Mouse (Mus musculus) A20 (cell line): ENCODE measurements around the gene Ajap1.

Source experiments
- DNase-seq: peaks from one replicate; pipeline ENCODE4 v3.0.0-alpha.2; 2011; ENCODE audit warnings: low read depth, low spot score

Gene Ajap1

GRCm38 (mm10) chr4:153482459-153483338 is at the start of gene Ajap1:
TSS of gene Ajap1 (minus strand) at chr4:153482811.
- DNase-seq = no peak

GRCm38 (mm10) chr4:153530536-153530935 is 47.9 kb upstream of the Ajap1 start:
- no peak for DNase-seq

GRCm38 (mm10) chr4:153521601-153522000 is 39.0 kb upstream of the Ajap1 start:
- DNase-seq = no peak

GRCm38 (mm10) chr4:153519888-153520287 is 37.3 kb upstream of the Ajap1 start:
- DNase-seq = no peak

GRCm38 (mm10) chr4:153519289-153519688 is 36.7 kb upstream of the Ajap1 start:
- DNase-seq = no peak

DNA sequence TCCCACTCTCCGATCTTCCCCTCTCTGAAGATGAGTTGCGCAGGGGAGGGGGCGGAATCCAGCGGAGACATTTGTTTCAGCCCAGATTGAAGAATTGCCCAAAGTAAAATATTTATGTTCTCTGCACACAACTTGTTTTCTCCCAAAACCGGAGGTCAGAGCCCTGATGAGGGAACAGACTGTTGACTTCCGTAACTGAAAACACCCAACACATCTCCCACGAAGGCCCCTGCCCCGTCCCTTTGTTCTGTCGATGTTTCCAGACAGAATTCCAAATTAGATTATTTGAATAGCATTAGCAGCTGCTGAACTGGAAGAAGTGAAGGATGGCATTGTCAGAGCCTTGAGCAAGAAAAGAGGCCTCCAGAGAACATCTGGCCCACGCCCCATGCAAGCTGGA is 33.2 kb upstream of the Ajap1 start:
- no peak for DNase-seq

DNA sequence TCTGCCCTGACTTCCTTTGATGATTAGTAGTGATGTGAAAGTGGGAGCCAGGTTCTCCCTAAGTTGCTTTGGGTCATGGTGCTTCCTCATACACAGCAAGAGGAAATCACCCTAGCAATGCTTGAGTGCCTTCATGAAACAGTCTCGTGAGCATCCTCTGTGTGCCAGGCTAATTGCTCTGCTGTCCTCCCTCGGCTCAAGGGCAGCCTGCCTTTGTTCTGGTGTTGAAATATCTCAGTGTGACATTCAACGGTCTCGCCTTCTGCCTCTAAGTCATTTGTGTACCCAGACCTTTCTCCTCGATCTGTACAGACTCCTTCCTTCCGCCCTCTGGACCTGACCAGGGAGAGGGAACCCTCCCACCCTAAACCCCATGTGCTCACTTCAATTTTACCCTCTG is 31.5 kb upstream of the Ajap1 start:
- DNase-seq = no peak

DNA sequence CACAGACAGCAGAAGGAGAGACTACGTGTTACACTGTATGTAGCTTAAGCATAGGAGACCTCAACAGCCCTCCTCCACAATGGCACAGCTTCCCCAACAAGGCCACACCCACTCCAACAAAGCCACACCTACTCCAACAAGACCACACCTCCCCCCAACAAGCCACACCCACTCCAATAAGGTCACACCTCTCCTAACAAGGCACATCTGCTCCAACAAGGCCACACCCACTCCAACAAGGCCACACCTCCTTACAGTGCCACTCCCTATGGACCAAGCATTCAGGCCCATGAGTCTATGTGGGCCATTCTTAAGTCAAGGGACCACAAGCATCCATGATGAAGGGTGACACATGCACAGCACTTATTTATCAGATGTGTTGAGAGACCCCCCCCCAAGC is 28.9 kb upstream of the Ajap1 start:
- DNase-seq = no peak

- no peak for DNase-seq
Measured at GRCm38 (mm10) chr4:153501936-153502335, 19.3 kb upstream of the Ajap1 start.

DNA sequence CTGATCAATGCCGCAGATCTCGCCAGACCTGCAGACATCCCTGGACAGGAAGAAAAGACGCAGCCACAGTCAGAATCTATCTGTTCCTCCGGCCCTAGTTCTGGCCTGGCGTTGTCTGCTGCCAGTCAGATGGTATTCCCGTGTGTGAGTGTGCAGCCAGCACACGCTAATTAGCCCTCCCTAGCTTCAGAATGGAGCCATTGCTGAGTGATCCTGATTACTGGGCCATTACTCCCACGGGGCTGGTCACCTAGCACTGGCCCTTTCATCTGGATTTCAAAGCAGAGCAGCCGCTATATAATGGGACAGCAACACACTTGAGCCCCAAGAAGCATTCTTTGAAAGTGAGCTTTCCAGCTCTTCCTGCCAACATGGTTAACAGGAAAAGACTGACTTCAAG is 9.8 kb upstream of the Ajap1 start:
- DNase-seq = no peak

- no peak for DNase-seq
Measured at GRCm38 (mm10) chr4:153489116-153489515, 6.5 kb upstream of the Ajap1 start.

- no peak for DNase-seq
Measured at GRCm38 (mm10) chr4:153485913-153486312, 3.3 kb upstream of the Ajap1 start.

- DNase-seq = no peak
Measured at GRCm38 (mm10) chr4:153484392-153484791, 1.8 kb upstream of the Ajap1 start.

DNA sequence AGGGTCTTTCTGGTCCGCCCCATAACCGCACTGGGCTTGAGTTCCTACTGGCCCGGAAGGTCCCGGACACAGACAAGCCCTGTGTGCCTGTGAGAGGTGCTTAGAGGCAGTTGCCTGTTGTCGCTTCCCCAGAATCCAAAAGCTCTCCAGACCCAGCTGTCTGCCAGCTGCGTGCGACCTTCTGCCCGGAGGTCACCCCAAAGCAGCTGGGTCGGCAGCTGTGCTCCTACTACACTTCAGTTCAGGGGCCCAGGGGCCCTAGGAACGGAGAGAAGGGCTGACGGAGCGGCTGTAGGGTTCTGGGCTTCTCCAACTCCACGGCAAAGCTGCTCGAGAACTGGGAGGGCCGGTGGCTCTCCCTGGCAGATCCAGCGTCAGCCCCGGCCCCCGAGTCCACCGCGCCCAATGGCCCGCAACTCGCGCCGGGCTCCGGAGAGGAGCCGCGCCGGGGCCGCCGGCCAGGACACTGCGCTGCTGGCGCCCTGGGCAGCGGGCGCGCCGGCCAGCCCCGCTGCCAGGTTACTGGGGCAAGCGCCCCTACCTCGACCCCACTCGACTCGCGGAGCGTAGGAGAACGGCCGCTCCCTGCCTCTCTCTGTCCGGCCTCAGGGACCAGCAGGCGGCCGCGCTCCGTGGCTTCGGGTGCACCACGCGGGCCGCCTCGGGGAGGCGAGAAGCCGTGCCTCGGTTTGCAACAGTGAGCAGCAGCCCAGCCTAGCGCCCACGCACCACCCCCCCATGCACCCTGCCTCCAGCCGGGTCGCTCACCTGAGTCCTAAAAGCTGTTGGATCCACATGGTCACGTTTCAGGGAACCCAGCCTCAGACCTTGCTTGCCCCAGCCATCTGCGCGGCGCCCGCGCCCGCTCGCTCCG is 1.0 kb downstream of the Ajap1 start:
- DNase-seq = no peak

- no peak for DNase-seq
Measured at GRCm38 (mm10) chr4:153480551-153481262, 1.9 kb downstream of the Ajap1 start.

DNA sequence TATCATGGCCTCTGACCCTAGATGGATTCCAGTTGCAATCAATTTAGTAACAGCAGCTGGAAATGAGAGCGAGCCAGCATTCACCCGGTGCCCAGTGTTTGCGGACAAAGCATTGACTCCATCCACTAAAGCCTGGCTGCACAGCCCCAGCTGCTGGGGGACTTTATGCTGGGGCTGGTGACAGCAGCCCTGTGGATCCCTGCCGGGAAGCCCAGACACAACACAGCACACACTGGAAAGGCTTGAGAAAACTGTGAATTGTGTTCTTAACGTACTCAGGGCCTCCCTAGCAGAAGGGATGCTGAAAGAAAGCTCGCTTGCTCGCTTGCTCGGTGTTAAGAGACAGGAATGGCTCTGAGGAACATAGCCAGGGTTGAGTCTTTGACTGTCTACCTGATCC is 3.5 kb downstream of the Ajap1 start:
- DNase-seq = no peak

DNA sequence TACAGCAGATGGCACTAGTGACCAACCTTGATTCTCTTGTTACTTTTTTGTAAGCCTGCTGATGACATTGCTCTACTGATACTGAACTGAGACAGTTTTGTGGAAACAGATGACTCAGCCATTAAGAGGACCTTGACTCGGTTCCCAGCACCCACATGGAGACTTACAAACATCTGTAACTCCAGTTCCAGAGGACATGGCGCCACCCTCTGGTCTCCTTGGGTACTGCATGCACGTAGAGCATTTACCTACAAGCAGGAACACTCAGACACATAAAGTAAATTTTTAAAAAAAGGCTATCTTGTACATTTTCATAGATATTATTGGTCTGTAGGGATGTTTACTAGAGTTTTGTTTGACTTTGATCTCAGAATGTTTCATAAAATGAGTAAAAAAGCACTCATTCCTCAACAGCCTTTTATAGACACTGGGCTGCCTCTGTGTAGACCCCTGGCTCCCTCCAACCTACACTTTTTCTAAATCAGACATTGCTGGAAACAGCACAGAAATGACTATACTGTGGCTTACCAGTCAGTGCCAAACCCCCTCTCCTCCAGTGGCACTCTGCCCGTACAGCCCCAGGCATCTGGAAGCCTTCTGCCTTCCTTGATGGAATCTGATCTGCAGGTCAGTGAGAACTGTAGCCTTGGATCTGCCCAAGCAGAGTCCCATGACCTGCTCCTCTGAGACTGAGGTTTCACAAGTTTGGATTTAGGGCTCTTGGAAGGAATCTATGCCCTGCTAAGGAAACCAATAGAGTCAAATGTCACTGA is 8.9 kb downstream of the Ajap1 start:
- no peak for DNase-seq

GRCm38 (mm10) chr4:153469712-153470111 is 12.9 kb downstream of the Ajap1 start:
- DNase-seq = no peak

DNA sequence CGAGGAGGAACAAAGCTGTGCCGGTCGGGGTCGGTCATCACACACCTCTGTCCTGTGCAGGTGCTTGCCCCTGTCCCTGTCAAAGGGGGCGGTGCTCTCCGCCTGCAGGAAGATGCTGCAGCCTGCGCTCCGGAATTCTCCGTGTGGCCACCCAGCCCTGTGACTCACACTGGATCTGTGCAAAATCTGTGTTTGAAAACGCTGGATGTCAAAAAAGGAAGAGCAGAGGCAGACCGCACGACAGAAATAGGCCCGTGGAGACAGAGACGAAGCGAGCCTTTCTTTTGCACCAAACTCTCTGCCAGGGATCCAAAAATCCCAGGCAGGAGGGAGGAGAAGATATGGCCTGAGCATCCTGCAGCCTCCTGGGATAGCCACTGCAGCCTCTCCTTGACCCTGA is 22.7 kb downstream of the Ajap1 start:
- no peak for DNase-seq

- DNase-seq = no peak
Measured at GRCm38 (mm10) chr4:153459503-153459902, 23.1 kb downstream of the Ajap1 start.

- DNase-seq = no peak
Measured at GRCm38 (mm10) chr4:153458821-153459220, 23.8 kb downstream of the Ajap1 start.
